Mouse (Mus musculus) brain, adult 2 months (tissue): Measurements from ENCODE around the gene Rad51b.

ENCODE experiments used
- DNase-seq: peaks from one replicate; pipeline ENCODE4 v3.0.0; 2011; ENCODE audit warnings: low read depth, low spot score

The Rad51b gene

DNA sequence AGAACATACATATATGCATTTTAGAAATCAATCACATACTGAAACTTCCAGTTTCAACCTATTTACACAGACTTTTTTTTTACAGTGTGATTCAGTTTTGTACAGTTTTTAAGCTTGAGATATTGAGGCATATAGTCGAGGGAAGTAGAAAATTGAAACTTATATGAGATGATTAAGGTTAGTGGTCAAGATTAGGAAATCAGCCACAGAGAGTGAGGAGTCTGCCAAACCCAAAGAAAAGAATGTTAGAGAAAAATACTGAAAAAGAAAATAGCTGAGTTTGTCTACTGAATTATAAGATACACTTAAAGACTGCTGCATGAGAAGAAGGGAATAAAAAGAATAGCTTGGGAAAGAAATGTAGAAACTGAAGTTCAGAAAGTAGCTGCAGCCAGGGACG is 280.4 kb downstream of the Rad51b start:
- DNase-seq = no peak

DNA sequence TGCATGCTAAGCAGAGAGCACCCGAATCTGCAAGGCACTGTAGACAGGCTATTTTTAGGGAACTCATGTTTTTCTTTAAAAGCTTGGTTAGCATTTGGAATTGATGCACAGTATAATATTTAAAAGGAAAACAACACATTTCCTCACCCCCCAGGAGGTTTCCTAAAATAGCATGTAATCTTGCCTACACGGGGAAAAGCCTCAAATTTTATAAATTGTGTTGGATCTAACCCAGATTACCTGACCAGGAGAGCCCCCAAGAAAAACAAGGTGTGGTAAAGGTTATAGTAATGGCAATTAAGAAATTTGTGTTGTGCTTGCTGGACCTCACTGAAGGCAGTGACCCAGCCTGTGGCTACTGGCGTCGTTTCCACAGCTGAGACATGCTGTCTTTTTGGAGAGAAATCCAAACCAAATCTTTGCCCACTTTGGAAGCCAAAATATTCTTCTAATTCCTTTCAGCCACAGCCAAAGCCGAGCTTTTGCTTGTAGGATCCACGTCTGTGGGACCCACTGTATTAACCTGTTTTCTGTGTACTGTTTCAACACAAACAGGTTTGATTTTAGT is 282.0 kb downstream of the Rad51b start:
- DNase-seq = peak; percentile 8

DNA sequence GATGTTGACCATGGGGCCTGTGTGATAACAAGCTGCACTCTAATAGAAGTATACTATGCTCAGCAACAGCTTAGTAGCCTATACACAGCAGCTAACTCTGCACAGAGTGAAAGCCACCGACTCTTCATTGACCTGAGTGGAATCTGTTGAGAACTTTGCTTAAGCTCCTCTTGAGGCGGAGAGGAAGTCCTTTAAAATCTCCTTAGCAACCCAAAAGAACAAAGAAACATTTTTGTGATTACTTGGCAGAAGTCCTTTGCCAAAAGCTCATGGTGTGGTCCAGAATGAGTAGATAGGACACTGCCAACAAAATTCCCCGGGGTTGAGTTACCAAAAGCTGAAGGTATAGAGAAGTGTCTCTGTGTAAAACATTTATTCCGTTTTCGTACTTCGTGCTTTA is 282.8 kb downstream of the Rad51b start:
- no peak for DNase-seq

DNA sequence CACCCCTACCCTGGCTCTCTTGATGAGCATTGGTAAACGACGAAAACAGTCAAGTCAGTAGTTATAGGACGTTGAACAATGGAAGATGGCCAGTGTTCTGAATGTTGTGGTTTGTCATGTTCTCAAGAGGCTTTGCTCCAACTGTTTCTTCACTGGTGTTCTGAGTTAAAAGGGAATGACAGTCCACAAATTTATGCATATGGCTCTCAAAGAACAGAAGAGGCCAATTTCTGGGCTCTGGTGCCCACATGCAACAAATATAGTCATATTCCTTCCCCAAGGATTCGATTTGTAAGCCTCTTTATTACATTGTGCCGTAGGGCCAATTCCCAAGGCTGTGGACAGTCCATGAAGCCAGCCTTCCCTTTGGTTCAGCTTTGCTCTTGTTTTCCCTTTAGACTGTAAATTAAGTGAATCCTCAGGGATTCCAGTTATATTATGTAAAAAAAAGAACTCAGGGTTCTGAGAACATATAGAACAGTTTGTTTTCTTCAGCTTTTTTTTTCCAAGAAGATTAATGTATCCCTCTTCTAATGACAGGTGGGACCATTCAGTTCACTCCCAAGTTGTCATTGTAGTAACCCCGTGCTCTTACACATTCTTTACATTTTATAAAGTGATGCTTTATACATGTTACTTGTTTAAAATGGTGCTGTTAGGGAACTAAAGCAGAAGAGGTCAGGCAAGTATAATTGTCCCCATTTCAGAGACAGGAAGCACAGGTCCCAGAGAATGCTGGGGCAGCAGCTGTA is 287.6 kb downstream of the Rad51b start:
- DNase-seq = no peak

DNA sequence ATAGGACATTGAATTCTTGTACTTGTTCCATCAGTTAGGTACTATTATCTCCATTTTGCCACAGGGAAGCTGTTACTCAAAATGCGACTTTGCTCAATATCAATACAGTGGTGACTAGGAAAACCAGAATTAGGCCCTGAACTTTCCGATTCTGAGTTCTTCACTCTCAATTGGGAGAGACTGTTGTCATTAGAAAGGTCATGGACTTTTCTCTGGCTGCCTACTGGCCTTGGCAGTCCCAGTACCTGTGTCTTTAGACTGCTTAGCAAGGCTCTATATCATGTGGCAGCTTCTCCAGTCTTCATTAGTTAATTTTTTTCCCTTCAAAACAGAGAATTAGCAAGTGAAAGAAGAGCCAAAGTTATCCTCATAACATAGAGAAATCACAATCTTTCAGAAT is 288.3 kb downstream of the Rad51b start:
- no peak for DNase-seq

DNA sequence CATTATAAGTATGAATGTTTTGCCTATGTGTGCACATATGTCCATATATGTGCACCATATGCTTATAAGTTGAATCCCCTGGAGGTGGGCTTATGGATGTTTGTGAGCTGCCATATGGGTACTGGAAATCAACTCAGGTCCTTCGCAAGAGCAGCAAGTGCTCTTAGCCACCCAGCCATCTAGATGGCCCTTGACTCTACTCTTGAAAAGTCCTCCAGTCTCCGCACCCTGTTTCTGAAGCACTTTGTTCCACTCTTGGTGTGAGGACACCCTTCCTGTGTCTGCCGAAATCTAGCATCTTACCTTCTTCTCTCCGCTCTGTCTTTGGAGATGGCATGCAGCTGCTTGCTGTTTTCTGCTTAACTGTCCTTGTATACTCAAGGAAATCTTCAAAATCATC is 291.7 kb downstream of the Rad51b start:
- no peak for DNase-seq

DNA sequence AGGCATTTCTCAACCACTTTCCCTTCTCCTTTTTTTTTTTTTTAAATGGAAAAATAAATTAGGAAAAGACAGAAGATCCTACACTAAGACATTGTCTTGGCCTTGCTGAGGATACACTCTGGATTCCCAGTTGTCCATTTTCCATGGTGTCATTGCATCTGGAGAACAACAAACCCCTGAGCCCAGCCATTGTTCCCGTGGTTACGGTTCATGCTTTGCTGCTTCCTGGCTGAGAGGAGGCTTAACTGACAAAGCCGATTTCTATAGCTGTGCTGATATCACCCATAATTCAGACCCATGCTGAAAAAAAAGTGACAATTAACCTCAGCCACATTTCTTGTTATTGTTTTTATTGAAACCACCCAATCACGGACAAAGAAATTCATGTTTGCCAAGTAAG is 295.1 kb downstream of the Rad51b start:
- no peak for DNase-seq

DNA sequence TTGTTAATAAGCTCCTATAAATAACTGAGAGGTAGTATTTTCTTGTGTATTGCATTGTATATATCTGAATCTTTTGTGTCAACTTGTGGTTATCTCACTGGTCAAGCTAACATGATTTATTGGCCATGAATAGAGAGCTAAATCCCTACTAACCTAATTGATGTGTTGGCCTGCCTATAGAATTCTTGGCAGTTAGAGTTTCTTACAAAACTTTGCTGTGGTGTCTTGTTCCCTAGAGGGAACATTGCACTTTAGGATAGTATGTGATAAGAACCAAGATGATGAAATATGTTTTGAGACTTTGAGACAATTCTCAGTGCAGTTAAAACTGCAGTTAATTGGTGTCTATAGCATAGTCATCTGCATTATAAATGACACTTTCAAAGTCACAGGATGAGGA is 299.8 kb downstream of the Rad51b start:
- DNase-seq = no peak

DNA sequence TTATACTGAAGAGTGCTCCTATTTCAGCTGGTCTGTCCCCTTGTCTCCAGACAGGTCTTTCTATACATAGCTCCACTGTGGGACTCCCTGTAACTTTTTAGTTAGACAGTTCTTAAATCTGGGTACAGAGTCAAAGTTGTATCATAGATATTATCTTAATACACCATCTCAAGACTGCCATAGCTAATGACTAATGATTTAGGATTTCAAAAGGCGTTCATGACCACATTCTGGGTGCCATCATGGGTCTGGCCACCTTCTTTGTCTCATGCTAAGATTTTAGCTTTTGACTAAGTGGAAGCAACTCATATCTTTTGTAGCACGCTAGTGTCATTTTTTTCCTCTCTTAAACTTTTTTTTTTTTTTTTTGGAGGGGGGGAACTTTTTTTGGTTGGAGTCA is 300.3 kb downstream of the Rad51b start:
- no peak for DNase-seq

DNA sequence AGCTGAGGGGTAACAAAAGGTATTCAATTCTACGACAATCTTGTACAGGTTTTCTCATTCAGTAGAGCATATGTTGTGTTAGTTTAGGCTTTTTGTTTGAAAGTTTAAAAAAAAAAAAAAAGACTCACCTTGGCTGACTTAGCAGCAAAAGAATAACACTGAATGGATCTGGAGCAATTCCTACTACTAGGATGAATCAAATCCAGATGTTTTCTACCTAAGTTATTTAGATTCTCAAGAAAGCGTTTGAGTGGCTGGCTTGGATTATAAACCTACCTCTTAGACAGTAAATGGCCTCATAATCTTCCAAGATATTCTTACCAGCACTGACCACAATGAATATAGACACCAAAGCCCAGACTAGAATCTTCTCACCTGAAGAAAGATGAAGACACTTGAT is 300.7 kb downstream of the Rad51b start:
- no peak for DNase-seq

DNA sequence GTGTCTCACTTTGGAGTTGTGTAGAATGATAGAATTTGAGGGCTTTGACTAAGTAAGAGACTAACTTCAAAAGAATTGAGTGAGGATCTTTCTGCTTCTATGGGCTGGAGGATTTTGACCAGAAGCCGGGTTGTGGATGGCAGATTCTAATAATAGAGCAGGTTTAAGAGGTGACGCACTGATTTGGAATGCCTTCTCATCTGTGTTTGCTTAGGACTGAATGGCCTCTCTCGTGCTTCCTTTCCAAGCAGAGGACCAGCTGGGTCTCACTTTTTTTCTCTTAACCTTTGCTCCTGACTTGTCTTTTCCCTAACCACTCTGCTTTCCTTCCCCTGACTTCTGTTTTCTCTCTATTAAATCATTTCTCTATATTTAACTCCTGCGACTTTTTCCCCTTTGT is 301.4 kb downstream of the Rad51b start:
- no peak for DNase-seq

DNA sequence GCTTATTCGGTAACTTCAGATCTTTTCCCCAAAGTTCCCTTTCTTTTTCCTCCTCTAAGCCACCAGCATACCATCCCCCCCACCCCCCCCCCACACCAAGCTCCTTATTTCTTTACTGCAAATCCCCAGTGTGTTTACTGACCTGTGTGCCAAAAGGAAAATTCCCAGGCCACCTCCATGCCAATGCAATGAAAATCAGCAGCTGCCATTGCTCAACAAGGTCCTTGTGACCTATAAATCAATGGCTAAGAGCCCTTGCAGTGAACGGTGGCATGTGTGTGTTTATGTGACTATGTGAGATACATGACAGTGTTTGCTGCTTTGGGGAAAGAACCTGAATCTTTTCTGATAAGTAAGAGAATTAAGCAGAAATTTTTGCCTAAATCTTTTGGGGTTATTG is 301.8 kb downstream of the Rad51b start:
- no peak for DNase-seq

DNA sequence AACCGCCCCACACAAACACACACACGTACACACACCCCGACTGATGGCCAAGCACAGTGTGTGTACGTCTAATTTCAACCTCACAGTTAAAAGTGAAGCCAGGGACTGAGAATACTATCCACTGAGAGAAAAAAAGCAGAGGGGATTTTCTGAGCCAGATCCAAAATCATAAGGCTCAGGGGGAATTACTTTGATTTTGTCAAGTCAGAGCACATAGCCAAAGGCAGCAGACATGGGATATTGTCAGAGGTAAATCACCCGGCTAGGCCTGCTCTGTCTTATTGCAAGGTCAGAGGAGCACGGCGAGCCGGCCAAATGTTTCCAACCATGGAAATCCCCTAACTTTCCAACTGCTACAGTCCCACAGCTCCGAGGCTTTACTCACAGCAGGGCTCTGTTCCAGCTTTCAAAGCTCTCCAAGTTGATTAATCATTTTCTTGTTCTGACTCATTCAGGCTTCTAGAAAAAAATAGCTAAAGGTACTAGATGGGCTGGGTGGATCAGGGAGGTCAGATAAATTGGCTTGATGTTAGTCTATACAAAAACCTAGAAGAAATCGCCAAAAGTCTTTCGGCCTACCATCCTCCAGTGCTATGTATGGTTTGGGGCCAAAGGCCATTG is 303.2 kb downstream of the Rad51b start:
- peak; percentile 65 for DNase-seq

DNA sequence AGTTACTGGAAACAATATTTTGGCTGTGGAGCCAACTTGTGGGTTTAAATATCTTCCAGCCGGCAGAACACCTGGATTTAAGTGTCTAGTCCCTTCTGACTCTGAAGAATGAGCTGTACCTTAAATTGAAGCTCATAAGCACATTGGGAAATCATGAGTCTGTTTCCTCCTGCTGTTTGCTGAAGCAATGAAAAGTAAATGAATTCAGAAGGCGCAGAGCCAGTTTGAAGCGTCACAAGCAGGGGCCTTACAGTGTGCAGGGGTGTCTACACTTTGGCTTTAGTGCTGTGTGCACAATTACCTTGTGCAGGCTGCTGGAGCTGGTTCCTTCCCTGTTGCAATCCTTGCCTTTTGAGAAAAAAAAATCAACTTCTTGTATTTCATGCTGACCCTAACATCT is 305.6 kb downstream of the Rad51b start:
- no peak for DNase-seq

DNA sequence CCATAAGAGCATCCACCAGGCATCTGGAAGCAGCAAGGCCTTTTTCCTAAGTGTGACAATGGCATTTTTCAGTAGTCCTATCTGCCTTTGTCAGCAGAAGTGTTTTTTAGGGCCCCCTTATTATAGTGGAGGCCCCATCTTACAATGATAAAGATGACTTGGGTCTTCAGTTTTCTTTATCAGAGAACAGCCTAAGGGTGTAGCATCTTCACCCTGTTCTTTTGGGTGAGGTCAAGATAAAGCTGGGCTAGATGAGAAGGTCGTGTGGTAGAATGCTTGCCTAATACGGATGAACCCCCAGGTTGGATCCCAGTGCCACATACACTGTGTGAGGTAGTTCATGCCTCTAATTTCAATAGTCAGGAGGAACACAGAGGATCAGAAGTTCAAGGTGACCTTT is 307.8 kb downstream of the Rad51b start:
- no peak for DNase-seq

DNA sequence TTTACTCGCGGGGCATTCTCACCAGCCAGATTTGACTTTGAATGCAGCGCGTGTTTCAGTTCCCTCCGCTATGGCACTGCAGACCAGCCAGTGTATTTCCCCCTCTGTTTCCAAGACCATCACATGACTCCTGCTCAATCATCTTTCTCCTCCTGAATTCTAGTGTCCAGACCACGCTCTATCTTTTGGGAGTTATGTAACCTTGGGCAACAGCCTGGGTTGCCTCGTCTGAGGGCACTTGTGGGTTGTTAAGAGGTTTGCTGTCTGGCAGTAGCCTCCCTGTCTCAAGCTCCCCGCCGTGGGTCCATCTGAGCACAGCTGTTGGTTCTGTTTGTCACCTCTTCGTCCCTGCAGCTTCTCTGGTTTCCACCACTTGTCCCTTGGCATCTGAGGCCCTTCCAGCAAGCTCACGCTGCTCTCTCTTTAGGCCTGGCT is 309.1 kb downstream of the Rad51b start:
- no peak for DNase-seq

DNA sequence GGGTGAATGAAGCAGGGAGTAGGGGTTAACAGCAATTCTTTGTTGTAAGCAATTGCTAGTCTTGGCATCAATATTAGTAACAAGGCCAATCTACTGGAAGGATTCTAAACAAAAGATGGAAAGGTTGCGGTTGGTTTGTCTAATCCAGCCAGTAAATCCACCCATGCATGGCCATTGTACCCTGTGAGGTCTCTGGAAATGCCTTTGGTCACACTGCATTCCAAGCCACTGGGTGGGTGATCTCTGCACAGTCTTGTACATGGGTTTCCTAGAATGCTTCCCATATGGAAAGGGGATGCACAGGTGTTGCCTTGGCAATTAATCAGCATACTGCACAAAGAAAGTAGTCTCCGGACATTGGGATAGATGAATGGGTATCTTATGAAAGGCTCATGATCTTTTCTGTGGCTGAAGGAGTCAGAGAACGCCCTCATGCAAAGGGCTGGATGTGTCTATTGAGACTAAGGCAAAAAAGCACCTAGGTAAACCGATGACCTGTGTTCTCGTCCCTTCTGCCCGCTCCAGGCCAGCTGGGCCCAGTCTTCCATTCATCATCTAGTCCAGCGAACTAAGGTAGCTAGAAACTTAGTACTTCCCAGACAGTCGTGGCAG is 312.4 kb downstream of the Rad51b start:
- no peak for DNase-seq

DNA sequence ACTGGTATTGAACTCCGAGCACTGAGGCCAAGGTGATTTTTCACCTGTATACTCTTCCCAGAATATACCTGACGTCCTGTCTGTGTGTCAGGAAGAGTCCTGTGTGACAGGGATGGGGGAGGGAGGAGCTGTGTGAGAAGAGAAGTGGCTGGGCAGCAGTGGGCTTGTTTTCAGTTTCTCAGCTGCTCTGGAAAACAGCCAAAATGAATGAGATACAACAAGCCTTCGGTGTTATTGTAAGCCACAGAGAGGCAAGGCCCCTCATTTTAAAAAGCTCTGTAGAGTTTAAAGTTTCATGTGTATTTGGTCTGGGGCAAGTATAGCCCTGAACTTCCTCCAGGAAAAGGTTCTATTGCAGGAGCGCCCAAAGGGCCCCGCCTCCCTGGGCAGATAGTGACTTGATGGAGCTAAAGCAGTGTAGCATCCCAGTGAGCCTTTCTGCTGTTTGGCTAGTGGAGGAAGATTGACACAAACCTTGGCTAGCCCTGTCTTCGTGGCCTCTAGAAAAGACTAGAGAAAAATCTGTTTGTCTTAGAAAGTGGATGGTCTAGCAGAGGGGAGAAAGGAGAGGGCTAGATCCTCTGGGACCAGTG is 313.5 kb downstream of the Rad51b start:
- no peak for DNase-seq

DNA sequence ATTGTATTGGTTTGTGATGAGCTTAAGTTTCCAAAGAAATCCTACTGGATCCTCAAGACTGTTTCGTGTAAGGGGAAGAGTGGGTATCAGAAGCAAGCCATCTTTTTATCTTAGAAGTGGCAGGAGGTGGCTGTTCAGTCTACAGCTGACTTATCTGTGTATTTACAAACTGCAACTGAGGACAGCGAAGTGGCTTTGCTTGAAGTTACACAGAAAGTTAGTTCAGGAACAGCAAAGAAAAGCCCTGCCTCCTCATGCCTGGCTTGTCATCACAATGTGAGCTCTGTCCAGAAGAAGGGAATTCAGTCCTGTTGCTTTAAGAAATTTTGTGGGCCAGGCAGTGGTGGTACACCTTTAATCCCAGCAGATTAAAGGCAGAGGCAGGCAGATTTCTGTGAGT is 314.6 kb downstream of the Rad51b start:
- no peak for DNase-seq

DNA sequence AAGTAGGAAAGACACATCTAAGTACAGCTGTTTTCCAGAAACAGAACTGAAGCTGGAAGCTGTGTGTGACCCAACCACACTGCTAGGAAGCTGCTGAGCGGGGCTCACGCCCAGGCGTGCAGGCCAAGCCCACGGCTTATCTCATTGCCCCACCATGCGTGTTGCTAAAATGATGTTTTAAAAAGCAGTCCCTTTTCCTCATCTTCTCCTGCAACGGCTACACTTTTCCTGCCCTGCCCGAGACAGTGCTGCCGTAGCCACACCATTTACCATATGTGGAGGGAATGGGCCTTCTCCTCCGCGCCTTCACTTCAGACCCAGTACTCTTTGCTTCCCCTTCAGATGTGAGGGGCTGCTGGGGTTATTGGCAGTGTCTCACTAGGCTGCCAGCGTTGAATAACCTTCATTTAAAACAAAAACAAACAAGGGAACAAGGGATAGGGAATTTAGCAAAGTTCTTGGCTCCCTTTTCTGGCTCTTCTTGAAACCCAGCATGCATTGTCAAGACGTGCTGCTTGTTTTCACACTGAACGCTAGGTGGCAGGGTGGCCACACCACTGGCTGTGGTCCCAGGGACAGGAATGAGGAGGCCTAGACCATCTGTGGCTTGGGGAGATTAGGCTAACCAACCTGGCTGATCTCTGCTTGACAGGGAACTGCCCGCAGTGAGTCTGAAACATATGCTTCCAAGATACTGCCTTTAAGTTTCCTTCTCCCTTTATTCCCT is 315.4 kb downstream of the Rad51b start:
- DNase-seq = peak; percentile 97

DNA sequence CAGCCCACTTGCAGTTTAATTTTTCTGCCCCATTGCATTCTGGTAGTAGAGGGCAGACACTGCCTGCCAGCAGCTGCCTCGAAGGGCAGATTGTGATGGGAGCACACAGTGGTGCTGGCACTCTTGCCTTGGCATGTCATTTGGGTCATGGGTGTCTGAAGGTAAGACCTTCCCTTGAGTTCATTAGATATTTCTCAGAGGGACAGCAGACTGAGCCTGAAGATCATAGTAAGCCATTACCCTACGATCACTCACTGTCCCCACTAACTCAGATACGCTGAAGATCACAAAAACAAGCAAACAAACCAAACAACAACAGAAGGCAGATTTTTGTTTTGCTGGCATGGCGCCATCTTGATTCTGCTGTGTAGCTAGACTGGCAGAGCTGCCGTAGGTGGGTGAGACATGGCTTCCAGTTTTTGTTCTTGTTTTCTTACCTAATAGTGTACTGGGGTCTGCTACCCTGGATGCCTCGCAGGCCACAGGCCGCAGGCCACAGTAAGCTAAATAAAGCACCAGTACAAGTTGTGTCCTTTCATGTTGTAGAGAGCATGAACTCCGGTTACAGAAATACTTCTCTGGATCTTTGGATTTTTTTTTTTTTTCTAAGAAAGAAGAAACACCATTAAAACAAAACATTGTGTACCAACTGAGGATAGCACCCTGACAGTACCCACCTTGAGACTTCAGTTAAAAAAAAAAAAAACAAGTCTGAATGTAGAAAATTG is 316.1 kb downstream of the Rad51b start:
- DNase-seq = no peak
